Comparison of ENCODE assay signal across 15 mouse cellular contexts in the genomic region with DNA sequence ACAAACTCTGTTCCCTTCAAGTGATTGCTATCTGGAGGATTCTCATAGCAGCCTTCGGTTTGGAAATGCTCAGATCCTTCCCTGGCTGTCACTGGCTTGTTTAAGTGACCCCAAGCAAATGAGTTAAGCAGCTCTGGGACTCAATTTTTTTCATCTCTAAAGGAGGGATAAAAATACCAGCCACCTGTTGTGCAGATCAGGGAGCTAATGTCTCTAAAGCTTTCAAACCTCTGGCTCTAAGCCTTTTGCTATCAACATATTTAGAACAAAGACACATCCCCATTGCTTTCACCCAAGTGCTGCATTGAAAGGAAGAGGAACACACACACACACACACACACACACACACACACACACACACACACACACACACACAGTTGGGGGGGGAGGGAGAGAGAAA.
"Had no signal": no experiment of that assay in that cellular context is flagged by ENCODE, and none has a peak within 500 bp of the region (broad histone marks: within the 10 kb centered on the region; RNA-seq: fewer than 3 reads in every experiment).

No protein-coding gene starts in this region.

- H3K4me3 ChIP-seq: kidney, embryonic 15.5 days; left cerebral cortex, adult 2 months; limb, embryonic 10.5 days; liver, embryonic 15.5 days; stomach, embryonic 15.5 days had no signal

- H3K4me1 ChIP-seq: kidney, embryonic 15.5 days; limb, embryonic 10.5 days; liver, embryonic 15.5 days; stomach, embryonic 15.5 days had no signal

- ATAC-seq: lung, postnatal 0 days had no signal

- H3K36me3 ChIP-seq: kidney, embryonic 15.5 days; limb, embryonic 10.5 days; liver, embryonic 15.5 days; stomach, embryonic 15.5 days had no signal

- H3K4me2 ChIP-seq: kidney, embryonic 15.5 days; liver, embryonic 11.5 days; liver, embryonic 15.5 days; stomach, embryonic 15.5 days had no signal

- DNase-seq: kidney, adult 2 months; kidney, postnatal 25 days; lung, adult 2 months; lung, postnatal 36 days; right cerebral cortex, postnatal 4 days; spleen, adult 18-20 months; thymus, adult 2 months; thymus, postnatal 25 days had no signal

- H3K9me3 ChIP-seq: kidney, embryonic 15.5 days; limb, embryonic 10.5 days; liver, embryonic 15.5 days; stomach, embryonic 15.5 days had no signal

- H3K9ac ChIP-seq: kidney, embryonic 15.5 days; liver, embryonic 15.5 days; stomach, embryonic 15.5 days had no signal

- H3K27ac ChIP-seq: kidney, embryonic 15.5 days; left cerebral cortex, adult 2 months; limb, embryonic 10.5 days; liver, embryonic 15.5 days; stomach, embryonic 15.5 days had no signal

- H3K27me3 ChIP-seq: kidney, embryonic 15.5 days; liver, embryonic 15.5 days; stomach, embryonic 15.5 days had no signal
